Mouse (Mus musculus): Measurements from ENCODE around the gene Kif21a.

DNA sequence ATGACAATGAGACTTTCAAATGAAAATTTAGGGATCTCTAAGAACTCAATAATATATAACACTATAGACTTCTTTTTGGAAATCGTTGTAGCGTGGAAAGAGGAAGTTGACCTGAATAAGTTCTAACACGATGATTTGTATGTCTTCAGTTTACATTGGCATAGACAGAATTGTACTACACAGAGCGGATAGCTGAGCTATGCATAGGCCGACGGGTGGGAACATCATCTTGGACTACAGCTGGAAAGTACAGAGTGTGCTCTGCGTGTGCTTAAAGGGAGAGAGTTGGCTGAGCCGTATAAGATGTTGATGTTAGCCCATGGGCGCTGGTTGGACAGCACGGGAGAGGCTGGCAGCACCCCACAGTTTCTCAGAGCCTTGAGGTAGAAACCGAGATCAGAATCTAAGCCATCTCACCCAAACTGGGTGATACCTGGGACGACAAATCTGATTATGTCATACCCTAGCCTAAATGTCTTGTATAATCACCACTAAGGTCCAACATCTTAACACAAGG lies 14.6 kb upstream of the Kif21a start:
- TF ChIP-seq POLR2A (IDR thresholded peaks at IDR 0.05; ENCODE audit: low read depth, low read length): no peak
- TF ChIP-seq MYC (IDR thresholded peaks at IDR 0.05; ENCODE audit: low read depth, low read length): no peak
- TF ChIP-seq CTCF (conservative IDR thresholded peaks at IDR 0.05 in 1 of 2, IDR thresholded peaks at IDR 0.05 in 1 of 2; ENCODE audit: low read depth in 2 of 2, low read length in 2 of 2): no peak
